Mouse (Mus musculus) monocyte, adult 5-6 weeks (primary cell): Measurements from ENCODE around the gene Gm13283. TPM values are rescaled to one million over a fixed set of nuclear protein-coding genes. Genes with fewer than 3 reads are reported as not detected.
"Not testable (repeated sequence)": the region's sequence is repeated elsewhere in the genome, so short reads cannot be mapped to it uniquely, and the experiment has no call there.

ENCODE experiments used
- ATAC-seq: fragments of 153-309, 156-312 bp; replicated peaks from 2 replicates; pipeline ENCODE4 v1.8.0; 2017; ENCODE audit warnings: mild to moderate bottlenecking; ENCODE audit not compliant: low TSS enrichment, insufficient number of reproducible peaks, severe bottlenecking, poor library complexity, low FRiP score
- total RNA-seq: library from RNA; stranded (forward); fragments of 200-1000, 200-491, 200-594 nt; gene quantifications from 3 replicates; pipeline ENCODE4 v1.2.3, GENCODE M21; 2017

Gm13283 gene
- total RNA-seq, result not detected in 3 replicates

DNA sequence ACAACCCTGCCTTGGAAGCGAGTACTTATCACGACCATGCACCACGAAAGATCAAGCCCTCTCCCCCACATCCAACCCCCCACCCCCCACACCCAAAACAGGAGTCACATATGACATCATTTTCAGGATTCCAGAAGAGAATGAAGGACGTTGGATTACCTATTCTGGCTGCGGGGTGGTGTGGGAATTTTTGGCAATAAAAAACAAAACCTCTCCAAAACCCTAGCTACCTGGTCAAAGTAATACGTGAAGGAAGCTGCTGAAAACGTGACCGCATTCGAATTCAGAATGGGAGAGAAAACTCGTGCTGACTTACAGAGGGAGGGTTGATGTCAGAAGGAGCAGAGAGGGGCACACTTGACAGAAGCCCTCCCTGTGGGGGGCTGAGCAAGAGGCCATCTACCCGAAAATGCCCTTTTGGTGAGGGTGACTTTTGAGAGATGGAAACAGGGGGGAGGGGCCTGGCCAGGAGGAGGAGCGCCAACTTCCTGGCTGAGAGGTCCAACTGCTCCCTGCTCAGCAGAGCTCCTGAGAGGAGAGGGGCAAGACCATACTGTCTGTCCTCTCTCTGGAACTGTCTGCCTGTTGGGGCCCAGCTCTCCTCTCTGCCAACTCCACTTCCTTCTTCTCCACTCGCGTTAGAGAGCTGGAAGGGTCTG is at the start of gene Gm13283:
Gene Gm13283, plus strand, starts transcription at position 510 of the 659 bp plus-strand sequence.
- not testable (repeated sequence) for ATAC-seq

GRCm38 (mm10) chr4:88714281-88714680 is 45.6 kb upstream of the Gm13283 start:
- ATAC-seq, result no peak

- no peak for ATAC-seq
These were observed 44.9 kb upstream of the Gm13283 start for GRCm38 (mm10) chr4:88715059-88715458.

DNA sequence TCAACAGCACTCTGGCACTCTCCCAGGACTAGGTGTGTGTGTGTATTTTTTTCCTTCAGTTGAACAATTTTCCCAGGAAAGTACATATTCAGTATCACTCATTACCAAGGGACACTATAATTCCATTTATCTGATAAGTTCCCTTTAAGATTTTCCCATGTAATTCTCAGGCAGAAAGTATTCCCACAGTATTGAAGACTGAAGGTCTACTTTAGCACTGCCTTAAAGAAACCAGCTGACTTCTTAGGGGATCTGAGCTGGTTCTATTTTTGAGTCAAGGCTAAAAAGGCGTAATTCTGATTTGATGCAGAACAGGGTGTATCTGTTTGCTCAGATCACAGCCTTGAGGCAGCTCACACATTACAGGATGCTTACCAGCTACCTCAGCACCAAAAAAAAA is 41.2 kb upstream of the Gm13283 start:
- ATAC-seq, result no peak

GRCm38 (mm10) chr4:88721791-88722721 is 37.9 kb upstream of the Gm13283 start, which contains the start of the genes Gm26566 and Klhl9:
Gene Gm26566, plus strand, starts transcription at chr4:88721805.
Gene Klhl9, minus strand, starts transcription at chr4:88722465.
- ATAC-seq, result peak; percentile 82

DNA sequence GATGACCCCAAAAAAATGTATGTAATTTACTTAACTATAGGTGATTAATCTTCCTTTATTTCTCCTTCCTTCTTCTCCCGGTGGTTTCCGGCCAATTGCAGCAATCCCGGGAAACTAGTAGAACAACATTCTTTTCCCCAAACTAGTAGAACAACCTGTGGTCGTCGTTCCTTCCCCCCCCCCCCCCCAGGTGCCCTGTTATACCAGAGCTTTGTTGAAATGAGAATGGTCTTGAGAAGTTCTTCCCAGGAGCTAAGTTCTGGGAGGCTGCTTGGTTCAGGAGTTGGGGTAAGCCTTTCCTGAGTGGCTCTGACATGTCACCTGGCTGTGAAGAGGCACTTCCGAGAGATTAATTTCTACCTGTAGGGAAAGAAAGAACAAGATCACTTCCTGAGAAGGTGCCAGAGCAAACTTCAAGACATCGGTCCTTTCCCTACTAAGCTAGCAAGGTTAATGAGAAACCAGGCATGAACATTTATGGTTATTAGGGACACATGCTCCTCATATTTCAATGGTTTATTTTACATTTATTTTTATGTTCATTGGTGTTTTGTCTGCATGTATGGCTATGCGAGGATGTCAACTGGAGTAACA is 36.3 kb upstream of the Gm13283 start:
- no peak for ATAC-seq

GRCm38 (mm10) chr4:88726727-88727126 is 33.2 kb upstream of the Gm13283 start:
- ATAC-seq, result no peak

DNA sequence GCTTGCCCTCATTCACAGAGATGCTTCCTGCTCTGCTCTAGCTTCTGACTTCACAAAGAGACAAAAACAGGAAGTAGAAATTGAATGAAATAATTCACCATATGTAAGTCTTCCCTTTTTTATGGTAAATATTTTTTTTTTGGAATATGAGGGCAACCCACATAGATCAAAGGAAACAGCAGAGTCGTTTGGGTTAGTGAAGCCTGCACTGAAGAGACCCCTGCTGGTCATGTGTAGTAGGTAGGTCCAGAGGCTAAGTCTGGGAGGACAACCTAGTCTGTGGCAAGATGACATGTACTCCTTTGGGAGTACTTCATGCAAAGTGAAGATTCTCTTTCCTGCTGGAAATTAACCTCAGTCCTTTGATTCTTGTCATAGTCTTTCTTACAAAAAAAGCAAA is 32.6 kb upstream of the Gm13283 start:
- peak; percentile 80 for ATAC-seq

- peak; percentile 83; the same call in 1 of the 2 replicates for ATAC-seq
These were observed 21.4 kb upstream of the Gm13283 start for GRCm38 (mm10) chr4:88738480-88738879.

GRCm38 (mm10) chr4:88739036-88739435 is 20.9 kb upstream of the Gm13283 start:
- peak; percentile 67; the same call in 1 of the 2 replicates for ATAC-seq

DNA sequence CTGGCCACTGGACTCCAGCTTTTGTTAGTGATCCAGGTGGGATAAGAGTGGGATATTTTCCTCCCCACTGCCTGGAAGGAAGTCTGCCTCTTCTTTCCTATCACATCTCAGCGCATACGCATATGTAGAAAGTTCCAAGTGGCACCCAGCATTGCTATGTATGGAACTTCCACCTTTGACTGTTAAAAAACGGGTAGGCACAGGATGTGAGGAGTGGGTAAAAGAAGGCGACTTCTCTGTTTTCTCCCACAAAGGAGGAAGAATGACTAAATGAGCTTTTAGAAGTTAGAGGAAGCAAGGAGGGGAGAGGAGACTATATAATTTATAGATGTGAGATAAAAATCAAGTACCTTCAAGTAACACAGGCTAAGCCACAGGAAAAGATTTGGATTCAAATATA is 18.5 kb upstream of the Gm13283 start:
- ATAC-seq, result no peak

GRCm38 (mm10) chr4:88742771-88743371 is 17.0 kb upstream of the Gm13283 start:
- ATAC-seq, result no peak

DNA sequence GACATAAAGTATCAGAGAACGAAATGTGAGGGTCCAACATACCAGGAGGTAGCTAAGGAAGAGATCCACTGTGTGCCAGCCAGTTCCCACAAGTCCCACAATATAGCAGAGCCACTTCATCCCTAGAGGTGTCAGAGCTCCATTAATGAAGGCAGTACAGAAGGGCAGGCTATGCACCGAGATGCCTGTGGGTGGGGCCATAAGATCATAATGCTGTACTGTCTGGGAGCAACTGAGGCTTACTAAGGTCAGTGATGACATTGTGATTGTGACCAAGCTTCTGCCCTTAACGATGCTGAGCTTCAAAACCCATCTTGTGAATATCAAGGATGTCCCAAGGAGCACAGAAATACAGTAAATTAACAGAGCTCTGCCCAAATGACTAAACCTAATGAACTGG is 15.7 kb upstream of the Gm13283 start:
- ATAC-seq, result no peak

DNA sequence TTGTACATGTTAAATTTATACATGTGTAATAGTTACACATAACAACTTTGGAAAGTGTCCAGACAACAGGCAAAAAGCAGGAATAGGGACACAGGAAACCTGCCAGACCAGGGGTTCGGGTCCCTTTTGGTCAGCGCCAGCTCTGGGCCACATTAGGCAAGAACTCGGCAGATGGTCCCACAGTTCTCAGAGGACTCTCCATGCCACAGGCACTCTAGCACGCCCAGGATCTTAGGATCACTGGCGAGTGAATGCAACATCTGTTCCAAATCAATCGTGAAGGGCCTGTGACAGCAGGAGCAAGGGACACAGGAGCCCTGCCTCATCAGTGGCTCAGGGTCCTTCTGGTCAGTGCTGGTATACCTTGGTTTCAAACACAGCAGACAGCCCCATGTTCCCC is 10.0 kb upstream of the Gm13283 start:
- ATAC-seq, result no peak

DNA sequence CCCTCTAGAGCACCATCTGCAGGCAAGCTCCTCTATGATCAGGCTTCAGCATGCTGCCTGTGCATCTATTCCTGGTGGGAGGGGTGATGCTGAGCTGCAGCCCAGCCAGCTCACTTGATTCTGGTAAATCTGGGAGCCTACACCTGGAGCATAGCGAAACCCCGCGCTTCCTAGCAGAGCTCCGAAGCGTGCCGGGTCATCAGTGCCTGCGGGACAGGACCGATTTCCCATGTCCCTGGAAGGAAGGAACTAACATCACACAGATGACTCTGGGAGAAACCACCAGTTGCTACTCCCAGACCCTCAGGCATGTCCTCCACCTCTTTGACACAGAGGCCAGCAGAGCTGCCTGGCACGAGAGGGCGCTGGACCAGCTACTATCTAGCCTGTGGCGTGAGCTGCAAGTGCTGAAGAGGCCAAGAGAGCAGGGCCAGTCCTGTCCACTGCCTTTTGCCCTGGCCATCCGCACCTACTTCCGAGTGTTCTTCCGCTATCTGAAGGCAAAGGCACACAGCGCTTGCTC is 5.0 kb upstream of the Gm13283 start, which contains the start of gene Gm13271:
Gene Gm13271, plus strand, starts transcription at position 51 of the 523 bp plus-strand sequence.
- ATAC-seq, result not testable (repeated sequence)

DNA sequence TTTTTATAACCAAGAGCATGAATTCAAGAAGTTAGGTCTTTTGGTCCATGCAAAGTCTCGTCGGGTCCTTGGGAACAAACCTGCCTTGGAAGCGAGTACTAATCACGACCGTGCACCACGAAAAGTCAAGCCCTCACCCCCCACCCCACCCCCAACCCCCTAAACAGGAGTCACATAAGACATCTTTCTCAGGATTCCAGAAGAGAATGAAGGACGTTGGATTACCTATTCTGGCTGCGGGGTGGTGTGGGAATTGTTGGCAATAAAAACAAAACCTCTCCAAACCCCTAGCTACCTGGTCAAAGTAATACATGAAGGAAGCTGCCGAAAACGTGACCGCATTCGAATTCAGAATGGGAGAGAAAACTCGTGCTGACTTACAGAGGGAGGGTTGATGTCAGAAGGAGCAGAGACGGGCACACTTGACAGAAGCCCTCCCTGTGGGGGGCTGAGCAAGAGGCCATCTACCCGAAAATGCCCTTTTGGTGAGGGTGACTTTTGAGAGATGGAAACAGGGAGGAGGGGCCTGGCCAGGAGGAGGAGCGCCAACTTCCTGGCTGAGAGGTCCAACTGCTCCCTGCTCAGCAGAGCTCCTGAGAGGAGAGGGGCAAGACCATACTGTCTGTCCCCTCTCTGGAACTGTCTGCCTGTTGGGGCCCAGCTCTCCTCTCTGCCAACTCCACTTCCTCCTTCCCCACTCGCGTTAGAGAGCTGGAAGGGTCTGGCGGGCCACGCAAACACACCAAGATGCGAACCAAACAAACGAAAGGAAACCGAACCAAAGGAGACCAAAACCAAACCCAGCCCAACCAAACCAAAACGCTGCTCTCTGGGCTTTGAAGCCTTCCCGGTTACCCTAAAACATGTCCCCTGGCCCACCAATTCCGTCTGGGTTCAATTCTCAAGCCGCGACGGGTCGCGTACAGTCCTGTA is 3.1 kb upstream of the Gm13283 start:
- not testable (repeated sequence) for ATAC-seq

DNA sequence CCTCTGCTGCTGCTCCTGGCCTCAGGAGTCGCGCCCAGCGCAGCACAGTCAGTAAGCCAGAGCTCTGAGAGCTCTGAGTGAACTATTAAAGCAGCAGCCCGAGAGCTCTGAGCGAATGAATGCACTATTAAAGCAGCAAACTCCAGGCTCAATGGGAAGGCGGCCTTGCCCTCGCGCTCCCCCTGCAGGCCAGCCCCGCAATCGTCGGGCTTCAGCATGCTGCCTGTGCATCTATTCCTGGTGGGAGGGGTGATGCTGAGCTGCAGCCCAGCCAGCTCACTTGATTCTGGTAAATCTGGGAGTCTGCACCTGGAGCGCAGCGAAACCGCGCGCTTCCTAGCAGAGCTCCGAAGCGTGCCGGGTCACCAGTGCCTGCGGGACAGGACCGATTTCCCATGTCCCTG is 2.3 kb upstream of the Gm13283 start:
- ATAC-seq, result peak; percentile 100

GRCm38 (mm10) chr4:88758751-88759150 is 1.2 kb upstream of the Gm13283 start:
- not testable (repeated sequence) for ATAC-seq
